Mouse (Mus musculus): ENCODE data around the gene Gimap5. TPM values are rescaled to one million over a fixed set of nuclear protein-coding genes. Genes with fewer than 3 reads are reported as not detected.
A peak's percentile ranks its signal among the peaks of the same experiment; 100 is the strongest.

Gene Gimap5
- polyA plus RNA-seq, 1 experiment from 2014 or later, result 9.8 TPM

- no peaks in the 10 kb centered on the region for H3K36me3 ChIP-seq (ENCODE audit: control insufficient read depth, insufficient read depth)
- WGBS, result 60% methylated on average over 2 of the region's 2 CpGs
- H3K27ac ChIP-seq (ENCODE audit: low read length), result no peak overlapping the region
- H3K9me3 ChIP-seq (replicated peaks; ENCODE audit: control insufficient read depth, low read length), result no peaks in the 10 kb centered on the region
- peaks cover 3% of the 10 kb centered on the region for H3K27me3 ChIP-seq (ENCODE audit: control insufficient read depth, insufficient read depth, low read length)
- no peak overlapping the region for H3K9ac ChIP-seq (ENCODE audit: low read length)
- ATAC-seq (replicated peaks; ENCODE audit: extremely low read depth, insufficient read depth, low FRiP score), result no peak
- H3K4me1 ChIP-seq (ENCODE audit: control insufficient read depth, insufficient read depth, low read length), result no peaks in the 10 kb centered on the region
- no peak overlapping the region for H3K4me3 ChIP-seq (ENCODE audit: low read length)
- no peak overlapping the region for H3K4me2 ChIP-seq (ENCODE audit: low read depth, low read length)
These were observed 8.9 kb upstream of the Gimap5 start for GRCm38 (mm10) chr6:48737053-48737452.

- no peaks in the 10 kb centered on the region for H3K9me3 ChIP-seq (replicated peaks; ENCODE audit: control insufficient read depth, low read length)
- no peak overlapping the region for H3K4me3 ChIP-seq (ENCODE audit: low read length)
- no peak overlapping the region for H3K27ac ChIP-seq (ENCODE audit: low read length)
- no peak overlapping the region for H3K9ac ChIP-seq (ENCODE audit: low read length)
- peaks cover 5% of the 10 kb centered on the region for H3K4me1 ChIP-seq (ENCODE audit: control insufficient read depth, insufficient read depth, low read length)
- no peak for ATAC-seq (replicated peaks; ENCODE audit: extremely low read depth, insufficient read depth, low FRiP score)
- no peaks in the 10 kb centered on the region for H3K36me3 ChIP-seq (ENCODE audit: control insufficient read depth, insufficient read depth)
- H3K27me3 ChIP-seq (ENCODE audit: control insufficient read depth, insufficient read depth, low read length), result peaks cover 9% of the 10 kb centered on the region
- H3K4me2 ChIP-seq (ENCODE audit: low read depth, low read length), result no peak overlapping the region
- 67% methylated on average over 5 of the region's 5 CpGs for WGBS
These were observed 8.3 kb upstream of the Gimap5 start for GRCm38 (mm10) chr6:48737688-48738087.

- Histone ChIP-seq H3K4me2 (ENCODE audit: low read depth, low read length) (peak within 1 kb of the TSS; percentile 39), H3K4me3 (ENCODE audit: low read length) (peak within 1 kb of the TSS; percentile 52), H3K27me3 (ENCODE audit: control insufficient read depth, insufficient read depth, low read length) (peaks cover 19% of the 10 kb centered on the region), H3K9me3 (replicated peaks; ENCODE audit: control insufficient read depth, low read length) (no peaks in the 10 kb centered on the region), H3K9ac (ENCODE audit: low read length) (peak within 1 kb of the TSS; percentile 56; the same call in 1 of the 2 replicates), H3K4me1 (ENCODE audit: control insufficient read depth, insufficient read depth, low read length) (peaks cover 10% of the 10 kb centered on the region), H3K36me3 (ENCODE audit: control insufficient read depth, insufficient read depth) (no peaks in the 10 kb centered on the region), H3K27ac (ENCODE audit: low read length) (peak within 1 kb of the TSS; percentile 80)
- ATAC-seq (replicated peaks; ENCODE audit: extremely low read depth, insufficient read depth, low FRiP score), result peak; percentile 68
- WGBS, result 53% methylated on average over 15 of the region's 15 CpGs
These were observed 6.8 kb upstream of the Gimap5 start, which contains the start of gene Gimap1 for GRCm38 (mm10) chr6:48738961-48739779. Gene Gimap1, plus strand, starts transcription at chr6:48739054.

- H3K4me1 ChIP-seq (ENCODE audit: control insufficient read depth, insufficient read depth, low read length), result peaks cover 10% of the 10 kb centered on the region
- H3K27ac ChIP-seq (ENCODE audit: low read length), result peak overlapping the region; percentile 69
- no peak overlapping the region for H3K9ac ChIP-seq (ENCODE audit: low read length)
- H3K4me2 ChIP-seq (ENCODE audit: low read depth, low read length), result peak overlapping the region; percentile 39
- WGBS, result 64% methylated on average over 3 of the region's 3 CpGs
- H3K4me3 ChIP-seq (ENCODE audit: low read length), result peak overlapping the region; percentile 44
- H3K9me3 ChIP-seq (replicated peaks; ENCODE audit: control insufficient read depth, low read length), result no peaks in the 10 kb centered on the region
- H3K36me3 ChIP-seq (ENCODE audit: control insufficient read depth, insufficient read depth), result no peaks in the 10 kb centered on the region
- no peak for ATAC-seq (replicated peaks; ENCODE audit: extremely low read depth, insufficient read depth, low FRiP score)
- H3K27me3 ChIP-seq (ENCODE audit: control insufficient read depth, insufficient read depth, low read length), result peaks cover 23% of the 10 kb centered on the region
These were observed 6.3 kb upstream of the Gimap5 start for GRCm38 (mm10) chr6:48739780-48740055.

GRCm38 (mm10) chr6:48740501-48741169 lies 5.4 kb upstream of the Gimap5 start:
- peaks cover 10% of the 10 kb centered on the region for H3K4me1 ChIP-seq (ENCODE audit: control insufficient read depth, insufficient read depth, low read length)
- no peaks in the 10 kb centered on the region for H3K9me3 ChIP-seq (replicated peaks; ENCODE audit: control insufficient read depth, low read length)
- no peaks in the 10 kb centered on the region for H3K36me3 ChIP-seq (ENCODE audit: control insufficient read depth, insufficient read depth)
- no peak for ATAC-seq (replicated peaks; ENCODE audit: extremely low read depth, insufficient read depth, low FRiP score)
- H3K27ac ChIP-seq (ENCODE audit: low read length), result peak overlapping the region; percentile 24
- no peak overlapping the region for H3K9ac ChIP-seq (ENCODE audit: low read length)
- H3K4me3 ChIP-seq (ENCODE audit: low read length), result peak overlapping the region; percentile 44; the same call in 1 of the 2 replicates
- peak overlapping the region; percentile 39 for H3K4me2 ChIP-seq (ENCODE audit: low read depth, low read length)
- 53% methylated on average over 3 of the region's 3 CpGs for WGBS
- peaks cover 23% of the 10 kb centered on the region for H3K27me3 ChIP-seq (ENCODE audit: control insufficient read depth, insufficient read depth, low read length)

GRCm38 (mm10) chr6:48741273-48741672 lies 4.7 kb upstream of the Gimap5 start:
- Histone ChIP-seq H3K36me3 (ENCODE audit: control insufficient read depth, insufficient read depth) (no peaks in the 10 kb centered on the region), H3K9ac (ENCODE audit: low read length) (no peak overlapping the region), H3K4me1 (ENCODE audit: control insufficient read depth, insufficient read depth, low read length) (peaks cover 10% of the 10 kb centered on the region), H3K27ac (ENCODE audit: low read length) (peak overlapping the region; percentile 24), H3K4me2 (ENCODE audit: low read depth, low read length) (peak overlapping the region; percentile 39), H3K9me3 (replicated peaks; ENCODE audit: control insufficient read depth, low read length) (no peaks in the 10 kb centered on the region), H3K4me3 (ENCODE audit: low read length) (no peak overlapping the region), H3K27me3 (ENCODE audit: control insufficient read depth, insufficient read depth, low read length) (peaks cover 23% of the 10 kb centered on the region)
- ATAC-seq (replicated peaks; ENCODE audit: extremely low read depth, insufficient read depth, low FRiP score), result no peak; the same call in 1 of the 2 replicates
- WGBS, result 20% methylated on average over 3 of the region's 3 CpGs

GRCm38 (mm10) chr6:48741711-48742206 lies 4.2 kb upstream of the Gimap5 start:
- no peak for ATAC-seq (replicated peaks; ENCODE audit: extremely low read depth, insufficient read depth, low FRiP score)
- H3K4me1 ChIP-seq (ENCODE audit: control insufficient read depth, insufficient read depth, low read length), result peaks cover 10% of the 10 kb centered on the region
- 30% methylated on average over 9 of the region's 9 CpGs for WGBS
- no peaks in the 10 kb centered on the region for H3K9me3 ChIP-seq (replicated peaks; ENCODE audit: control insufficient read depth, low read length)
- H3K36me3 ChIP-seq (ENCODE audit: control insufficient read depth, insufficient read depth), result no peaks in the 10 kb centered on the region
- H3K27ac ChIP-seq (ENCODE audit: low read length), result peak overlapping the region; percentile 20; the same call in 1 of the 2 replicates
- H3K4me3 ChIP-seq (ENCODE audit: low read length), result no peak overlapping the region
- H3K9ac ChIP-seq (ENCODE audit: low read length), result no peak overlapping the region
- 0 out of 2 replicates have a peak overlapping the region, but pooled peaks have one; percentile 21 for H3K4me2 ChIP-seq (ENCODE audit: low read depth, low read length)
- H3K27me3 ChIP-seq (ENCODE audit: control insufficient read depth, insufficient read depth, low read length), result peaks cover 23% of the 10 kb centered on the region

- no peak overlapping the region for H3K27ac ChIP-seq (ENCODE audit: low read length)
- peak overlapping the region; percentile 45 for H3K4me3 ChIP-seq (ENCODE audit: low read length)
- no peak for ATAC-seq (replicated peaks; ENCODE audit: extremely low read depth, insufficient read depth, low FRiP score)
- H3K9me3 ChIP-seq (replicated peaks; ENCODE audit: control insufficient read depth, low read length), result no peaks in the 10 kb centered on the region
- WGBS, result 14% methylated on average over 52 of the region's 52 CpGs
- H3K4me1 ChIP-seq (ENCODE audit: control insufficient read depth, insufficient read depth, low read length), result peaks cover 12% of the 10 kb centered on the region
- peak overlapping the region; percentile 14; the same call in 1 of the 2 replicates for H3K9ac ChIP-seq (ENCODE audit: low read length)
- peaks cover 23% of the 10 kb centered on the region for H3K27me3 ChIP-seq (ENCODE audit: control insufficient read depth, insufficient read depth, low read length)
- peak overlapping the region; percentile 63 for H3K4me2 ChIP-seq (ENCODE audit: low read depth, low read length)
- H3K36me3 ChIP-seq (ENCODE audit: control insufficient read depth, insufficient read depth), result no peaks in the 10 kb centered on the region
These were observed 3.3 kb upstream of the Gimap5 start for GRCm38 (mm10) chr6:48742422-48743351.
